ENCODE assay signal across 14 mouse cellular contexts in genomic region chr2:170152036-170152686, GRCm38 (mm10). TPM values are rescaled to one million over a fixed set of nuclear protein-coding genes. Genes with fewer than 3 reads are reported as not detected.
DNase-seq lines count a peak whose midpoint lies in the region; ATAC-seq and TF ChIP-seq lines count a peak whose summit lies in the region.
"Had no signal": no experiment of that assay in that cellular context is flagged by ENCODE, and none has a peak within 500 bp of the region (broad histone marks: within the 10 kb centered on the region; RNA-seq: fewer than 3 reads in every experiment).

No protein-coding gene starts in this region.

- peak overlapping the region; percentile 93 for H3K27ac ChIP-seq in heart, adult 2 months
- peak overlapping the region; percentile 63 for H3K27ac ChIP-seq in lung, embryonic 16.5 days (ENCODE audit: low read length)
- H3K27ac ChIP-seq in heart, embryonic 16.5 days (ENCODE audit: low read length) = peak overlapping the region; percentile 95
- peak overlapping the region; percentile 93; the same call in 1 of the 2 replicates for H3K27ac ChIP-seq in macrophage
- H3K27ac ChIP-seq: embryonic facial prominence, embryonic 12.5 days; limb, embryonic 12.5 days; midbrain, embryonic 12.5 days had no signal

- no peak overlapping the region for H3K4me2 ChIP-seq in lung, embryonic 16.5 days (ENCODE audit: low read depth, low read length)
- no peak overlapping the region for H3K4me2 ChIP-seq in heart, embryonic 16.5 days (ENCODE audit: low read depth, low read length)

- H3K79me2 ChIP-seq in heart, adult 2 months (replicated peaks; ENCODE audit: control insufficient read depth, insufficient read depth, low read length) = no peaks in the 10 kb centered on the region
- H3K79me2 ChIP-seq in macrophage (ENCODE audit: inconsistent target) = no peaks in the 10 kb centered on the region

- DNase-seq in heart, adult 2 months = no peak
- no peak for DNase-seq in heart, postnatal 14 days
- no peak for DNase-seq in lung, postnatal 25 days (ENCODE audit: low spot score)
- no peak for DNase-seq in left cerebral cortex, postnatal 36 days (ENCODE audit: low spot score in 2 of 2)
- DNase-seq in kidney, adult 18-20 months = no peak
- DNase-seq: cerebellum, adult 9-11 months; kidney, postnatal 25 days had no signal

- peak; percentile 18; the same call in 1 of the 2 replicates for ATAC-seq in lung, embryonic 16.5 days (ENCODE audit: low read depth)
- no peak for ATAC-seq in heart, embryonic 16.5 days (replicated peaks; ENCODE audit: extremely low read depth, insufficient read depth, low FRiP score)
- ATAC-seq: activated CD4-positive, CD25-positive, alpha-beta regulatory T cell, adult 4 months had no signal

- H3K9me3 ChIP-seq in lung, embryonic 16.5 days (ENCODE audit: control insufficient read depth, low read length) = no peaks in the 10 kb centered on the region
- H3K9me3 ChIP-seq in heart, embryonic 16.5 days (replicated peaks; ENCODE audit: control insufficient read depth, low read length) = no peaks in the 10 kb centered on the region
- H3K9me3 ChIP-seq: embryonic facial prominence, embryonic 12.5 days; limb, embryonic 12.5 days; midbrain, embryonic 12.5 days had no signal

- peaks cover 6% of the 10 kb centered on the region for H3K36me3 ChIP-seq in heart, adult 2 months (ENCODE audit: control insufficient read depth, insufficient read depth, low read length)
- H3K36me3 ChIP-seq in lung, embryonic 16.5 days (ENCODE audit: control insufficient read depth, insufficient read depth, low read length) = no peaks in the 10 kb centered on the region
- H3K36me3 ChIP-seq in heart, embryonic 16.5 days (ENCODE audit: control insufficient read depth, insufficient read depth) = no peaks in the 10 kb centered on the region
- H3K36me3 ChIP-seq in macrophage (ENCODE audit: inconsistent target) = no peaks in the 10 kb centered on the region
- H3K36me3 ChIP-seq: embryonic facial prominence, embryonic 12.5 days; limb, embryonic 12.5 days; midbrain, embryonic 12.5 days had no signal

- no peak for TF ChIP-seq CTCF in heart, adult 2 months (IDR thresholded peaks at IDR 0.05)

- intact Hi-C loops in heart, adult 2 months (cut with DNase I) = no loop called here
- intact Hi-C loops in heart, postnatal 14 days (cut with DNase I) = no loop called here
- intact Hi-C loops in left cerebral cortex, postnatal 36 days (cut with DNase I) = no loop called here

- H3K4me1 ChIP-seq in heart, adult 2 months (ENCODE audit: control insufficient read depth, insufficient read depth, low read length) = peaks cover 13% of the 10 kb centered on the region
- peaks cover 35% of the 10 kb centered on the region for H3K4me1 ChIP-seq in lung, embryonic 16.5 days (replicated peaks; ENCODE audit: control insufficient read depth, insufficient read depth, low read length)
- H3K4me1 ChIP-seq in heart, embryonic 16.5 days (ENCODE audit: control insufficient read depth, insufficient read depth, low read length) = peaks cover 40% of the 10 kb centered on the region

- no peak overlapping the region for H3K9ac ChIP-seq in heart, adult 2 months (ENCODE audit: low read depth, low read length)
- H3K9ac ChIP-seq in lung, embryonic 16.5 days (ENCODE audit: low read length) = no peak overlapping the region
- no peak overlapping the region for H3K9ac ChIP-seq in heart, embryonic 16.5 days (ENCODE audit: low read length)
- H3K9ac ChIP-seq: embryonic facial prominence, embryonic 12.5 days; limb, embryonic 12.5 days; midbrain, embryonic 12.5 days had no signal

- 28% methylated on average over 5 of the region's 5 CpGs for WGBS in heart, adult 2 months
- 38% methylated on average over 5 of the region's 5 CpGs for WGBS in lung, embryonic 16.5 days
- WGBS in heart, embryonic 16.5 days = 48% methylated on average over 5 of the region's 5 CpGs
- 79% methylated on average over 4 of the region's 5 CpGs for WGBS in macrophage (ENCODE audit: missing documents)

- no peaks in the 10 kb centered on the region for H3K27me3 ChIP-seq in heart, adult 2 months (ENCODE audit: control insufficient read depth, insufficient read depth, low read length)
- no peaks in the 10 kb centered on the region for H3K27me3 ChIP-seq in lung, embryonic 16.5 days (ENCODE audit: control insufficient read depth, insufficient read depth, low read depth, low read length)
- no peaks in the 10 kb centered on the region for H3K27me3 ChIP-seq in heart, embryonic 16.5 days (ENCODE audit: control insufficient read depth, insufficient read depth, low read length)
- H3K27me3 ChIP-seq: embryonic facial prominence, embryonic 12.5 days; limb, embryonic 12.5 days had no signal

- H3K4me3 ChIP-seq in heart, adult 2 months = no peak overlapping the region
- H3K4me3 ChIP-seq in lung, embryonic 16.5 days (ENCODE audit: low read length) = no peak overlapping the region
- no peak overlapping the region for H3K4me3 ChIP-seq in heart, embryonic 16.5 days (ENCODE audit: low read length)
- H3K4me3 ChIP-seq in macrophage (ENCODE audit: inconsistent target) = no peak overlapping the region
- H3K4me3 ChIP-seq: embryonic facial prominence, embryonic 12.5 days; limb, embryonic 12.5 days; midbrain, embryonic 12.5 days had no signal

- TF ChIP-seq EP300 in heart, adult 2 months (IDR thresholded peaks at IDR 0.05; ENCODE audit: insufficient read depth, low read depth, low read length) = no peak

- TF ChIP-seq POLR2A in heart, adult 2 months (IDR thresholded peaks at IDR 0.05; ENCODE audit: insufficient read depth, low read depth, low read length) = no peak

RNA-seq across cellular contexts. Expression of gene Zfp217, which starts 4.3 kb away (rescaled TPM):
- 1 to 10 TPM; 8.9 to 9.4 TPM for total RNA-seq in heart, adult 2 months (2021)
- 5.2 and 9.7 TPM in 2 replicates for polyA plus RNA-seq in heart, adult 2 months (2012; rRNA removed)
- 10 to 100 TPM; 14.3 to 17.1 TPM for total RNA-seq in heart, postnatal 14 days (2021)
- polyA plus RNA-seq in lung, embryonic 16.5 days (2015; fragmentation: Nextera tagmentation; extraction: Ambion mirVana) = 5.2 and 6.1 TPM in 2 replicates
- 3.2 and 3.6 TPM in 2 replicates for polyA plus RNA-seq in heart, embryonic 16.5 days (2015; fragmentation: Nextera tagmentation; extraction: Ambion mirVana)
- total RNA-seq in macrophage (2018; cell fraction: chromatin; rRNA removed) = 10 to 100 TPM; 28.8 to 85.5 (median 55.0) TPM
- 10 to 100 TPM in 25 of 26 experiments, 1 to 10 TPM in 1; 8.5 to 44.7 (median 31.6) TPM for total RNA-seq in macrophage (2018; cell fraction: cytosol; rRNA removed)
- 100 to 1,000 TPM in 1 of 26 experiments, 10 to 100 TPM in 25; 26.3 to 107 (median 56.6) TPM for total RNA-seq in macrophage (2018; cell fraction: nucleus; rRNA removed)
- polyA plus RNA-seq in macrophage (2018) = 14.1 to 29.4 TPM (median 16.9 TPM) in 3 replicates
- 1 to 10 TPM; 2.6 to 2.7 TPM for total RNA-seq in left cerebral cortex, postnatal 36 days (2021)
